Mouse (Mus musculus): ENCODE measurements around the gene Mamld1.
"Not testable (repeated sequence)": the region's sequence is repeated elsewhere in the genome, so short reads cannot be mapped to it uniquely, and the experiment has no call there.

The Mamld1 gene

GRCm38 (mm10) chrX:71049864-71050576 lies at the start of gene Mamld1:
Gene Mamld1, plus strand, starts transcription at chrX:71050256.
- DNase-seq (ENCODE audit: low read depth in 2 of 2, low spot score in 2 of 2), result no peak

GRCm38 (mm10) chrX:71024718-71025117 lies 25.3 kb upstream of the Mamld1 start:
- DNase-seq (ENCODE audit: low read depth in 2 of 2, low spot score in 2 of 2), result no peak

- no peak for DNase-seq (ENCODE audit: low read depth in 2 of 2, low spot score in 2 of 2)
Observed at GRCm38 (mm10) chrX:71028007-71028406, 22.0 kb upstream of the Mamld1 start.

GRCm38 (mm10) chrX:71028976-71029375 lies 21.1 kb upstream of the Mamld1 start:
- DNase-seq (ENCODE audit: low read depth in 2 of 2, low spot score in 2 of 2), result not testable (repeated sequence)

GRCm38 (mm10) chrX:71050677-71051311 lies 738 bp downstream of the Mamld1 start:
- DNase-seq (ENCODE audit: low read depth in 2 of 2, low spot score in 2 of 2), result no peak

GRCm38 (mm10) chrX:71051361-71052114 lies 1.5 kb downstream of the Mamld1 start:
- DNase-seq (ENCODE audit: low read depth in 2 of 2, low spot score in 2 of 2), result no peak

GRCm38 (mm10) chrX:71052115-71052478 lies 2.0 kb downstream of the Mamld1 start:
- DNase-seq (ENCODE audit: low read depth in 2 of 2, low spot score in 2 of 2), result no peak

GRCm38 (mm10) chrX:71052481-71053216 lies 2.6 kb downstream of the Mamld1 start:
- no peak for DNase-seq (ENCODE audit: low read depth in 2 of 2, low spot score in 2 of 2)

GRCm38 (mm10) chrX:71053246-71053645 lies 3.2 kb downstream of the Mamld1 start:
- no peak for DNase-seq (ENCODE audit: low read depth in 2 of 2, low spot score in 2 of 2)

- DNase-seq (ENCODE audit: low read depth in 2 of 2, low spot score in 2 of 2), result no peak
Observed at GRCm38 (mm10) chrX:71056968-71057367, 6.9 kb downstream of the Mamld1 start.

GRCm38 (mm10) chrX:71085092-71085807 lies 35.2 kb downstream of the Mamld1 start:
- no peak for DNase-seq (ENCODE audit: low read depth in 2 of 2, low spot score in 2 of 2)

GRCm38 (mm10) chrX:71087370-71088079 lies 37.5 kb downstream of the Mamld1 start:
- DNase-seq (ENCODE audit: low read depth in 2 of 2, low spot score in 2 of 2), result no peak

- no peak for DNase-seq (ENCODE audit: low read depth in 2 of 2, low spot score in 2 of 2)
Observed at GRCm38 (mm10) chrX:71088080-71088414, 38.0 kb downstream of the Mamld1 start.

- no peak for DNase-seq (ENCODE audit: low read depth in 2 of 2, low spot score in 2 of 2)
Observed at GRCm38 (mm10) chrX:71105820-71106219, 55.8 kb downstream of the Mamld1 start.

GRCm38 (mm10) chrX:71106392-71106791 lies 56.3 kb downstream of the Mamld1 start:
- no peak for DNase-seq (ENCODE audit: low read depth in 2 of 2, low spot score in 2 of 2)

- no peak for DNase-seq (ENCODE audit: low read depth in 2 of 2, low spot score in 2 of 2)
Observed at GRCm38 (mm10) chrX:71108056-71108735, 58.1 kb downstream of the Mamld1 start.

GRCm38 (mm10) chrX:71110333-71110732 lies 60.3 kb downstream of the Mamld1 start:
- no peak for DNase-seq (ENCODE audit: low read depth in 2 of 2, low spot score in 2 of 2)

- no peak for DNase-seq (ENCODE audit: low read depth in 2 of 2, low spot score in 2 of 2)
Observed at GRCm38 (mm10) chrX:71122359-71123293, 72.6 kb downstream of the Mamld1 start.

- no peak for DNase-seq (ENCODE audit: low read depth in 2 of 2, low spot score in 2 of 2)
Observed at GRCm38 (mm10) chrX:71125013-71125412, 75.0 kb downstream of the Mamld1 start.

All from CD8-positive naive resting alpha-beta T cell, adult 2 months (primary cell).